Mouse (Mus musculus) activated CD4-positive, CD25-positive, alpha-beta regulatory T cell, adult 9 weeks (primary cell): ENCODE results near the gene Slfn4. TPM values are rescaled to one million over a fixed set of nuclear protein-coding genes. Genes with fewer than 3 reads are reported as not detected.

Experiments used
- polyA plus RNA-seq: library from polyadenylated mRNA; unstranded; fragments of 100-300 nt; shearing (Covaris generic); gene quantifications from one replicate; pipeline ENCODE4 v1.2.1, GENCODE M21; 2017

Gene Slfn4
- polyA plus RNA-seq: 0.93 TPM

DNA sequence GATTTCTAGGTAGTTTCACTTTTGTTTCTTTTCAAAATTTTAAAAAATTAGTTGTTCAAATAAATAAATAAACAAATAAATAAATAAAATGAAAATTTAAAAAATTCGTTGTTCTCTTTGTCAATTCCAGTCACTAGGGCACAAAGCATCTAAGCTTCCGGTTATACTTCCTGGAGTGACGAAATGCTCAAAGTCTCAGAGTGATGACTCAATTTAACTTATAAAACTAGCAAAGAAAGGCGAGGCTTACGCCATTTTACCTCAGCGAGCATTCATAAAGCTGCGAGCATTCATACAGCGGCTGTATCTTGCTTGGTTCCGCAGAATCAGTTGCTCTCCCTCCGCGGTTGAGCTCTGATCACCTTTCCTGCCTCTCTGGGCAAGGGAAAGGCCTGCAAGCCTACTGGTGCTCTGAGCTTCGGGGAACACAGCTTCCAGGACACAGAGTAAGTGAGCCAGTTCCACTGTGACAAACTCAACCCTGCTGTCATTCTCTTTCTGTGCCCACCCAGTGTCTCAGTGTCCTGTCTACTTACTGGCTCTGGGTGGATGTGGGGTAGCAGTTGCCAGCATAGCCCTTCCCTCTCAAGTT lies at the start of gene Slfn4:
Slfn4 (plus strand) TSS at position 239 of the 592 bp plus-strand sequence.

DNA sequence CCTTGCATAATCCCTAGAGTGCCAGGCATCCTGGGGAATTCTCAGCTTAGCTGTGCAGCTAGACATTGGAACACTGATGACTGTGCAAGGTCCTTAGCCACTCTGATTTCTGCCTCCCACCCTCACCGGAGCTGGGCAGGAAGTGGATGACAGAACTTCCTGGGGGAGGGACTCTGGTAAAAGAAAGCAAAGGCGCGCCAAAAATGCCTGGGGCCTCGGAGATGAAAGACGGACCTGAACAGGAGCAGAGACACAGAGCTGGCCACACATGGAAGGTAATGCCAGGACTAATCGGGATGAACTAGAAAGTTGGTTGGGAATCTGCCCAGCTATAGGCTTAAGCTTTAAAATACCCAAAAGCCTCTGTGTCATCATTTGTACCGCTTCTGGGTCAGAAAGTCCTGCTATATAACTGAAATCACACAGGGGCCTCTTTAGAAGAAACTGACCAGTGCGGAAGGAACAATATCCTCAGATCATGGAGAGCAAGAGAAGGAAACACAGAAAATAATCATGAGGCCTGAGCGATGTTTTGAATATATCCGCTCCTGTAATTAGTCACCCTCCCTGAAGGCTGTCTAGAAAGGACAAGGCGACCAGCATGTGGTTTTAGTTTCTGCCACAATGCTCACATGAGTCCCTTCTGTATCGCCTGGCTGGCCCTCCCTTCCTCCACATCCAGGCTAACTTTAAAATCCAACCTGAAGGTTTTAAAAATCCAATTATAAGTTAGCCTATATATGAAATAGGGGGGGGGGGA lies 16.3 kb downstream of the Slfn4 start, which contains the start of gene Slfn3:
Slfn3 (plus strand) TSS at position 197 of the 760 bp plus-strand sequence.

Other genes with a start within 250 kb of the Slfn4 start
- gene Slfn5, start 223.8 kb upstream of the Slfn4 start, polyA plus RNA-seq: 53.0 TPM
- 23.4 TPM for gene Slfn9, start 183.4 kb upstream of the Slfn4 start, polyA plus RNA-seq
- 148 TPM for gene Slfn8, start 154.4 kb upstream of the Slfn4 start, polyA plus RNA-seq
- 617 TPM for gene Slfn2, start 110.1 kb upstream of the Slfn4 start, polyA plus RNA-seq
- gene Slfn1, start 58.3 kb upstream of the Slfn4 start, polyA plus RNA-seq: 239 TPM
- gene Slfn3, start 16.1 kb downstream of the Slfn4 start, polyA plus RNA-seq: 7.4 TPM
- 0.32 TPM for gene Slfn14, start 111.5 kb downstream of the Slfn4 start, polyA plus RNA-seq
- gene Ap2b1, start 123.8 kb downstream of the Slfn4 start, polyA plus RNA-seq: 56.3 TPM
- 13.2 TPM for gene Pex12, start 127.4 kb downstream of the Slfn4 start, polyA plus RNA-seq
- gene Rasl10b, start 234.0 kb downstream of the Slfn4 start, polyA plus RNA-seq: not detected